Mouse (Mus musculus) intestine, embryonic 14.5 days (tissue): Measurements from ENCODE around the gene Mterf4. TPM values are rescaled to one million over a fixed set of nuclear protein-coding genes. Genes with fewer than 3 reads are reported as not detected.
A peak's percentile ranks its signal among the peaks of the same experiment; 100 is the strongest.

Source experiments
- ATAC-seq: fragments of 200-750 bp; cut with Nextera tagmentation; replicated peaks from 2 replicates; pipeline ENCODE4 v1.8.0; 2017; ENCODE audit warnings: low read depth, moderate number of reproducible peaks, moderate TSS enrichment, moderate library complexity; ENCODE audit not compliant: low FRiP score, low TSS enrichment
- DNase-seq: peaks from one replicate; pipeline ENCODE4 v3.0.0-alpha.2; 2018; ENCODE audit warnings: low spot score
- H3K27ac ChIP-seq: fragments of 300-500 bp; sonication (generic); 2 replicates; pipeline ENCODE4 v1.5.1; 2014; ENCODE audit warnings: low read depth, mild to moderate bottlenecking, control low read depth
- H3K27me3 ChIP-seq: fragments of 300-500 bp; sonication (generic); replicated peaks from 2 replicates; pipeline ENCODE4 v1.6.1; 2014; ENCODE audit warnings: low read length, control low read depth; ENCODE audit not compliant: control insufficient read depth, insufficient read depth
- H3K36me3 ChIP-seq: fragments of 300-500 bp; sonication (generic); 2 replicates; pipeline ENCODE4 v1.6.1; 2014; ENCODE audit warnings: low read length, control low read depth; ENCODE audit not compliant: control insufficient read depth, insufficient read depth
- H3K4me1 ChIP-seq: fragments of 300-500 bp; sonication (generic); replicated peaks from 2 replicates; pipeline ENCODE4 v1.6.1; 2014; ENCODE audit warnings: low read length, control low read depth, mixed read lengths; ENCODE audit not compliant: control insufficient read depth, insufficient read depth
- H3K4me2 ChIP-seq: fragments of 300-500 bp; sonication (generic); 2 replicates; pipeline ENCODE4 v1.6.1; 2014; ENCODE audit warnings: low read length
- H3K4me3 ChIP-seq: fragments of 300-500 bp; sonication (generic); 2 replicates; pipeline ENCODE4 v1.5.1; 2014; ENCODE audit warnings: low read depth, low read length, control low read depth, mixed read lengths
- H3K9ac ChIP-seq: fragments of 300-500 bp; sonication (generic); 2 replicates; pipeline ENCODE4 v1.6.1; 2014; ENCODE audit warnings: mild to moderate bottlenecking, low read length
- H3K9me3 ChIP-seq: fragments of 300-500 bp; sonication (generic); 2 replicates; pipeline ENCODE4 v1.6.1; 2016; ENCODE audit warnings: low read length, control low read depth; ENCODE audit not compliant: control insufficient read depth
- whole genome bisulfite sequencing: fragments of 180-500 bp; shearing (Covaris S2); extraction: QIAGEN DNeasy Blood & Tissue Kit; methylation state at CpG from one replicate; pipeline ENCODE4 v1.1.7; 2014; 5-methylcytosine and 5-hydroxymethylcytosine counted together
- polyA plus RNA-seq: library from polyadenylated mRNA; unstranded; fragments of >200 nt; fragmentation: Nextera tagmentation; extraction: Ambion mirVana; gene quantifications from 2 replicates; pipeline ENCODE4 v1.2.1, GENCODE M21; 2014

Gene Mterf4
- 25.4 and 32.6 TPM in 2 replicates for polyA plus RNA-seq

- H3K4me2 ChIP-seq, result peak within 1 kb of the TSS; percentile 79
- H3K4me1 ChIP-seq, result peaks cover 10% of the 10 kb centered on the region; the same call in 1 of the 2 replicates
- peak within 1 kb of the TSS; percentile 76 for H3K4me3 ChIP-seq
- H3K9me3 ChIP-seq, result no peaks in the 10 kb centered on the region
- no peaks in the 10 kb centered on the region for H3K27me3 ChIP-seq
- ATAC-seq, result peak; percentile 90
- H3K9ac ChIP-seq, result peak within 1 kb of the TSS; percentile 64
- H3K36me3 ChIP-seq, result peaks cover 50% of the 10 kb centered on the region
- WGBS, result 7% methylated on average over 36 of the region's 36 CpGs
- peak; percentile 92 for DNase-seq
- H3K27ac ChIP-seq, result peak within 1 kb of the TSS; percentile 48; the same call in 1 of the 2 replicates
Measured at GRCm38 (mm10) chr1:93305581-93306337, at the start of gene Mterf4. TSS of gene Mterf4 (minus strand) at chr1:93305915.

- H3K36me3 ChIP-seq, result peaks cover 93% of the 10 kb centered on the region
- DNase-seq, result no peak
Measured at GRCm38 (mm10) chr1:93352724-93353123, 47.0 kb upstream of the Mterf4 start.

GRCm38 (mm10) chr1:93349701-93350100, 44.0 kb upstream of the Mterf4 start:
- no peak overlapping the region for H3K4me2 ChIP-seq
- H3K4me3 ChIP-seq, result no peak overlapping the region
- H3K27ac ChIP-seq, result no peak overlapping the region
- H3K9me3 ChIP-seq, result no peaks in the 10 kb centered on the region
- no peak overlapping the region for H3K9ac ChIP-seq
- DNase-seq (no peak), ATAC-seq (no peak)
- 76% methylated on average over 4 of the region's 4 CpGs for WGBS
- H3K27me3 ChIP-seq, result no peaks in the 10 kb centered on the region
- H3K4me1 ChIP-seq, result peaks cover under 1% of the 10 kb centered on the region; the same call in 1 of the 2 replicates
- peaks cover 75% of the 10 kb centered on the region for H3K36me3 ChIP-seq

More at GRCm38 (mm10) chr1:93352724-93353123, 47.0 kb upstream of the Mterf4 start:
- 87% methylated on average over 2 of the region's 2 CpGs for WGBS
- H3K4me3 ChIP-seq, result no peak overlapping the region
- no peak overlapping the region for H3K4me2 ChIP-seq
- ATAC-seq, result no peak
- H3K9me3 ChIP-seq, result no peaks in the 10 kb centered on the region
- no peaks in the 10 kb centered on the region for H3K4me1 ChIP-seq
- H3K27ac ChIP-seq, result no peak overlapping the region
- no peak overlapping the region for H3K9ac ChIP-seq
- no peaks in the 10 kb centered on the region for H3K27me3 ChIP-seq

GRCm38 (mm10) chr1:93347176-93347575, 41.5 kb upstream of the Mterf4 start:
- Histone ChIP-seq H3K4me2 (no peak overlapping the region), H3K27me3 (no peaks in the 10 kb centered on the region), H3K36me3 (peaks cover 49% of the 10 kb centered on the region), H3K9ac (no peak overlapping the region), H3K4me3 (no peak overlapping the region), H3K4me1 (peaks cover 7% of the 10 kb centered on the region), H3K27ac (no peak overlapping the region), H3K9me3 (no peaks in the 10 kb centered on the region)
- ATAC-seq (no peak), DNase-seq (no peak)
- 91% methylated on average over 5 of the region's 5 CpGs for WGBS

GRCm38 (mm10) chr1:93343504-93344047, 37.9 kb upstream of the Mterf4 start:
- Histone ChIP-seq H3K9ac (peak overlapping the region; percentile 78), H3K36me3 (peaks cover 18% of the 10 kb centered on the region), H3K27ac (peak overlapping the region; percentile 22; the same call in 1 of the 2 replicates), H3K4me2 (peak overlapping the region; percentile 60), H3K4me1 (peaks cover 10% of the 10 kb centered on the region), H3K9me3 (no peaks in the 10 kb centered on the region), H3K27me3 (no peaks in the 10 kb centered on the region), H3K4me3 (peak overlapping the region; percentile 70)
- ATAC-seq (peak; percentile 93), DNase-seq (peak; percentile 92)
- WGBS, result under 1% methylated on average over 39 of the region's 39 CpGs

GRCm38 (mm10) chr1:93342648-93343503, 37.2 kb upstream of the Mterf4 start, which contains the start of the genes Ppp1r7 and Pask:
TSS of gene Ppp1r7 (plus strand) at chr1:93342854.
TSS of gene Pask (minus strand) at chr1:93343482.
- Histone ChIP-seq H3K36me3 (peaks cover 11% of the 10 kb centered on the region), H3K4me2 (peak within 1 kb of the TSS; percentile 60), H3K27ac (peak within 1 kb of the TSS; percentile 27; the same call in 1 of the 2 replicates), H3K27me3 (no peaks in the 10 kb centered on the region), H3K4me3 (peak within 1 kb of the TSS; percentile 70), H3K4me1 (peaks cover 10% of the 10 kb centered on the region), H3K9ac (peak within 1 kb of the TSS; percentile 78), H3K9me3 (no peaks in the 10 kb centered on the region)
- peak; percentile 98 for DNase-seq
- ATAC-seq, result peak; percentile 95
- 1% methylated on average over 63 of the region's 63 CpGs for WGBS

- Histone ChIP-seq H3K4me1 (no peaks in the 10 kb centered on the region), H3K9ac (no peak overlapping the region), H3K4me2 (no peak overlapping the region), H3K36me3 (peaks cover 53% of the 10 kb centered on the region), H3K4me3 (no peak overlapping the region), H3K27me3 (no peaks in the 10 kb centered on the region), H3K9me3 (no peaks in the 10 kb centered on the region), H3K27ac (no peak overlapping the region)
- DNase-seq (no peak), ATAC-seq (no peak)
- WGBS, result 74% methylated on average over 2 of the region's 2 CpGs
Measured at GRCm38 (mm10) chr1:93334621-93335020, 28.9 kb upstream of the Mterf4 start.

GRCm38 (mm10) chr1:93326446-93326845, 20.7 kb upstream of the Mterf4 start:
- ATAC-seq (no peak), DNase-seq (no peak)
- Histone ChIP-seq H3K9ac (no peak overlapping the region), H3K27me3 (no peaks in the 10 kb centered on the region), H3K27ac (no peak overlapping the region), H3K4me2 (no peak overlapping the region), H3K36me3 (peaks cover 82% of the 10 kb centered on the region), H3K9me3 (no peaks in the 10 kb centered on the region), H3K4me3 (no peak overlapping the region), H3K4me1 (no peaks in the 10 kb centered on the region)
- 87% methylated on average over 3 of the region's 3 CpGs for WGBS
